Mouse (Mus musculus): ENCODE results near the gene Gm26897. TPM values are rescaled to one million over a fixed set of nuclear protein-coding genes. Genes with fewer than 3 reads are reported as not detected.

Gm26897 gene
- polyA plus RNA-seq (2016; fragmentation: Nextera tagmentation; extraction: Ambion mirVana) = not detected in 2 replicates

DNA sequence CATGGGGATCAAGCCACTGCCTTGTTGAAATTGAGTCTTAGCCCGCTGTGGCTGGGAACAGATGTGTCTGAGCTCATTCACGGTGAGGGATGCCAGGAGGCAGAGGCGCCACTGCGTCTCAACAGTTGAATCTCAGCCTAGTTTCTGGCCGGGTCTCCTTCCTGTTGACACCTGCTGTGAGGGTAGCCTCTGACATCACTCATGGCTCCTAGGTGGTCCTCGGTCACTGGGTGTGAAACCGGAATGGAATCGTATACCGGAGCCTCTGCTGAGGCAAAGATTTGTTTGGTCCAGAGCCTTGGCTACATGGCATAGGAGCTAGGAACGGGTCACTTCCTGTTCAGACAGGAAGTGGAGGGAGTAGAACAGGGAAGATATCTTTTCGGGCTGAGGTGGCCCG lies at the start of gene Gm26897:
Gm26897 (plus strand) TSS at position 74 of the 400 bp plus-strand sequence.
- DNase-seq (ENCODE audit: extremely low spot score, low spot score) = no peak
- no peak within 1 kb of the TSS for H3K27ac ChIP-seq
- 90% methylated on average over 12 of the region's 12 CpGs for WGBS
- H3K4me1 ChIP-seq = peaks cover 14% of the 10 kb centered on the region
- H3K36me3 ChIP-seq (replicated peaks) = no peaks in the 10 kb centered on the region
- no peak within 1 kb of the TSS for H3K4me3 ChIP-seq
- peaks cover 2% of the 10 kb centered on the region; the same call in 1 of the 2 replicates for H3K9me3 ChIP-seq
- peaks cover 18% of the 10 kb centered on the region for H3K27me3 ChIP-seq (ENCODE audit: poor library complexity, severe bottlenecking)

DNA sequence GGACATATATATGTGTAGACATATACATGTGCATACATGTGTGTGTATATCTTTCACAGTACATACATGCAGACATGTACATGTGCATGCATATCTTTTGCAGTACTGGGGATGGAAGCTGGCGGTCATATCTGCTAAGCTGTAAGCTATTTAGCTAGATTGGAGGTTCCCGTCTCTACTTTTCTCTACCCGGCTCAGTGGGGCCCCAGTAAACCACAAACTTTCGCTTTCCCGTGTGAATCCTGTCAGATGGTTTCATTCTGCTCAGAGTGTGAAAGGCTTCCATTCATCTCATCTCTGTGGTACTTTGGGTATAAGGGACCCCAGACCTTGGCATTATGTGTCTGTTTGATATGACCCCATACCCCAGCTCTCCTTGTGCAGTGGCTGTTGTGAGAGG lies 46.4 kb upstream of the Gm26897 start:
- Histone ChIP-seq H3K27me3 (ENCODE audit: poor library complexity, severe bottlenecking) (peaks cover 16% of the 10 kb centered on the region), H3K4me1 (peaks cover 18% of the 10 kb centered on the region), H3K9me3 (no peaks in the 10 kb centered on the region), H3K27ac (no peak overlapping the region), H3K4me3 (no peak overlapping the region), H3K36me3 (replicated peaks) (no peaks in the 10 kb centered on the region)
- DNase-seq (ENCODE audit: extremely low spot score, low spot score) = no peak
- WGBS = 93% methylated on average over 5 of the region's 5 CpGs

DNA sequence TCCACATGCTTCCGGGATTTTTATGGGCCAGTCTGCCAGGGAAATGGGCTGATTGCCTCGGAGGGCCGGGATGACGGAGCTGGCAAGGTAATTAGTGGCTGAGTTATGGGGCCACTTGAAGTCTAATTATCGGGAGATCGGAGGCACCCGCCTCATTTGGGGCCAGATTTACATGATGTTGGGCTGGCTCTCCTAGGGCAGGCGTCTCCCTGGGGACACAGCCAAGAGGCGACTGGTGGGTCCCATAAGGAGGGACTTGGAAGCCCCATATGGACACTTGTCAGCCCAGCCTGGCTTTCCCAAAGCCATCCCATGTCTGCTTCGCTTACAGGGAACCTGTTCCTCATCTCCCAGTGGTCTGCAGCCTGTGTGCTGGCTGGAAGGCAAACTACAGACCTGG lies 45.1 kb upstream of the Gm26897 start:
- H3K9me3 ChIP-seq = no peaks in the 10 kb centered on the region
- H3K4me1 ChIP-seq = peaks cover 21% of the 10 kb centered on the region
- WGBS = 81% methylated on average over 10 of the region's 10 CpGs
- H3K4me3 ChIP-seq = no peak overlapping the region
- no peak for DNase-seq (ENCODE audit: extremely low spot score, low spot score)
- no peak overlapping the region for H3K27ac ChIP-seq
- H3K36me3 ChIP-seq (replicated peaks) = no peaks in the 10 kb centered on the region
- peaks cover 15% of the 10 kb centered on the region; the same call in 1 of the 2 replicates for H3K27me3 ChIP-seq (ENCODE audit: poor library complexity, severe bottlenecking)

DNA sequence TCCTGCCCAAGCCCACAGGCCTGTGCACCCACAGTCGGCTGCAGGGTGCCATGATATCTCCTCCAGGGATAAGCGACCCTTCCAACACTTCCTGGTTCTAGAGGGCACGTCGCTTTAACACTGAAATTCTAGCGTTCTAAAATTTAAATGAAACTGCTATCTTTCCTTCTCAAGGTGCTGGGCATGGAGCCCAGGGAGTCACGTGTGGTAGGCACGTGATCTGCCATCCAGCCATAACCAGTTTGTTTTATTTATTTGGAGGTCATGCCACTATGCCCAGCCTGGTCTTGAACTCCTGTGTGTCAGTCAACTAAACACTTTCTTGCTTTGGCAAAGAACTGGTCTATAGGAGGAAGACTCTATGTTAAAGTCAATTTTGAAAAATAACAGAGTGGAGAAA lies 35.7 kb upstream of the Gm26897 start:
- WGBS = 87% methylated on average over 7 of the region's 7 CpGs
- Histone ChIP-seq H3K27me3 (ENCODE audit: poor library complexity, severe bottlenecking) (peaks cover 35% of the 10 kb centered on the region), H3K4me1 (peaks cover 58% of the 10 kb centered on the region), H3K36me3 (replicated peaks) (no peaks in the 10 kb centered on the region), H3K27ac (no peak overlapping the region), H3K9me3 (no peaks in the 10 kb centered on the region), H3K4me3 (no peak overlapping the region)
- DNase-seq (ENCODE audit: extremely low spot score, low spot score) = no peak

DNA sequence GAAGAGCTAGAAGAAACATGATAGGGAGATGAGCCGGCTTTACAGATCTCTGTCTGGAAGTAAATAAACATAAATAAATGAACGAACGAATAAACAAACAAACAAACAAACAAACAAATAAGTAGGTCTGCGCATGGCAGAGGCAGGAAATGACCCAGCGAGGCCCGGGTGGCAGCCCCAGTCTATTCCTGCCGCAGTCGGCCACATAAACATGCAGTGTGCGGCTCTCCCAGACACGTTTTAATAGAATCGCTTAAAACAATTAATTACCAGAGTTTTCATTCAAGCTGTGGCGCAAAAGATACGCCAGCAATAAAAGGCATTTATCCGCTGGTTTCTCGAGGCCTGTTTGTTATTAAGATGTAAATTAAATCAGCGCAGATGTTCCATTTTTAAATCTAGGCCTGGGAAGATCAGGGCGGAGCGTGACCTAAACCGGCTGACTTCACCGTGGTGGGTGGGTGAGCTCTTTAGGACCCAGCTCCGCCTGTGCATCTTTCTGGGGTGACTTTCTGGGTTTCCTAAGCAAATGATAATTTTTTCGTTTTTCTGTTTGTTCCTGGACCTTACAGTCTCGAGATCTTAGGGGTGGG lies 33.9 kb upstream of the Gm26897 start:
- peaks cover 30% of the 10 kb centered on the region for H3K27me3 ChIP-seq (ENCODE audit: poor library complexity, severe bottlenecking)
- H3K9me3 ChIP-seq = no peaks in the 10 kb centered on the region
- no peaks in the 10 kb centered on the region for H3K36me3 ChIP-seq (replicated peaks)
- no peak for DNase-seq (ENCODE audit: extremely low spot score, low spot score)
- H3K4me1 ChIP-seq = peaks cover 51% of the 10 kb centered on the region
- peak overlapping the region; percentile 22; the same call in 1 of the 2 replicates for H3K27ac ChIP-seq
- H3K4me3 ChIP-seq = no peak overlapping the region
- 73% methylated on average over 23 of the region's 23 CpGs for WGBS

DNA sequence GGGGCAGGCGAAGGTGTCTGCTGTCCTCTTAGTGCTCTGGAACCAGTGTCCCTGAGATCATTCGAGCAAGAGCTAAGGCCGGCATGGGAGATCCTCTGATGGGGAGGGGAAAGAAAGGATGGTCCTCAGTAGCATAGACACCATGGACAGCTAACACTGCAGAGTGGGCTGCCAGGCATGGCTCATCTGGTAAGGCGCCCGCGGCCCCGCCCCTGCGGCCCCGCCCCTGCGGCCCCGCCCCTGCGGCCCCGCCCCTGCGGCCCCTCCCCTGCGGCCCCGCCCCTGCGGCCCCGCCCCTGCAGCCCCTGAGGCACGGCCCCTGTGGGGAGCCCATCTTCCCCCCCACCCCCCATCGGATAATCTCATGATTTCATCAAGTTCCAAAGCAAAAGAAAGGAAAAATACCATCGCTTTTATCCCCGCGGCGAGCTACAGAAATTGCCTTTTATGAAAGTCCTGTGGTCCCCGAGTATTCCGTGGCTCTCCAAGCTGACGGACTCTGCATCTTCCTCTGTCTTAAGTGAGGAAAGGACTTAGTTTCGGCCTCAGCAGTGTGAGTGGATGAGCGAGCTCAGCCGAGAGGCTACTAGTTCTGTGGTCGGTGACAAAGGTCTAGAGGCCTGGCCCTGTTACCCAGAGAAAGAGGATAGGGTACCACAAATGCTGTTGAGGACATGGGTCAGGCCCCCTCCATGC lies 31.9 kb upstream of the Gm26897 start:
- Histone ChIP-seq H3K27ac (peak overlapping the region; percentile 69), H3K9me3 (no peaks in the 10 kb centered on the region), H3K36me3 (replicated peaks) (no peaks in the 10 kb centered on the region), H3K4me1 (peaks cover 46% of the 10 kb centered on the region), H3K4me3 (peak overlapping the region; percentile 46), H3K27me3 (ENCODE audit: poor library complexity, severe bottlenecking) (peaks cover 47% of the 10 kb centered on the region)
- whole genome bisulfite sequencing = 3% methylated on average over 27 of the region's 31 CpGs
- peak; percentile 38 for DNase-seq (ENCODE audit: extremely low spot score, low spot score)

DNA sequence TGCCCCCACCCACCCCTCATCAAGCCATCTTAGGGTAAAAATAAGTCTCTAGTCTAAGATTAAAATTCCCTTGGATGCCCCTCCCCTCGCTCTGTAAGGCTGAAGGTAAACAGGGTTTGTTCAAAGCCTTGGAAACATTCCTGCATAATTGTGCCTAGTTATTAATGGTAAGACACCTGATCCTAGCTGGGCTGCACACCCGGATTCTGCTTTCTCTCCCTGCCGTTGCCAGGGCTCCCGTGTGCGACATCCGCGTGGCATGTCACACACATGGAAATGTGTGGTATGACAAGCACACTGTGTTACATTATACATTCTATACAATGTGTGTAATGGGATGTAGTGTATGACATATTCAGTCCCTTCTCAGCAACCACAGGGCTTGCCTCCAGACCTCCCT lies 30.1 kb upstream of the Gm26897 start:
- DNase-seq (ENCODE audit: extremely low spot score, low spot score) = no peak

DNA sequence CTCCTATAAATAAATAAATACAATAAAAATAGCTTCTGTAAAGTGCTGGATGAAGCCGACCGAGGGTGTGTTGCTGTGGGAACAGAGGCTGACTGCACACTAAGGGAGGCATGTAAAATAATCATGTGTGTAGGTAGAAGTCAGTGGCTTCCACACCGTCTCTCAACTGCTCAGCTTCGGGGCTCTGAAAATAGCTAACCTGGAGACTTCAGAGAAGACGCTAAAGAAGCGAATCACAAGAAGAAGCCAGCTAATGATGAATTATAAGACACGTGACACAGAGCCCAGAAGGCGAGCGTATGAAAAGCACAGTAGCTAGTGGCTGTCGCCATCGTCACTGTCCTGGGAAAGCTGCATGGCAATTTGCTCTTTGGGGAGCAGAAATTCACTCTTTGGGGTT lies 29.4 kb upstream of the Gm26897 start:
- no peak for DNase-seq (ENCODE audit: extremely low spot score, low spot score)
- H3K4me1 ChIP-seq = peaks cover 56% of the 10 kb centered on the region
- H3K4me3 ChIP-seq = no peak overlapping the region
- H3K36me3 ChIP-seq (replicated peaks) = no peaks in the 10 kb centered on the region
- H3K27ac ChIP-seq = no peak overlapping the region
- H3K27me3 ChIP-seq (ENCODE audit: poor library complexity, severe bottlenecking) = peaks cover 65% of the 10 kb centered on the region
- WGBS = 91% methylated on average over 11 of the region's 11 CpGs
- no peaks in the 10 kb centered on the region for H3K9me3 ChIP-seq

More for the DNA sequence above, 30.1 kb upstream of the Gm26897 start:
- H3K4me3 ChIP-seq = no peak overlapping the region
- no peak overlapping the region for H3K27ac ChIP-seq
- peaks cover 59% of the 10 kb centered on the region for H3K27me3 ChIP-seq (ENCODE audit: poor library complexity, severe bottlenecking)
- H3K4me1 ChIP-seq = peaks cover 51% of the 10 kb centered on the region
- WGBS = 84% methylated on average over 7 of the region's 7 CpGs
- no peaks in the 10 kb centered on the region for H3K9me3 ChIP-seq
- H3K36me3 ChIP-seq (replicated peaks) = no peaks in the 10 kb centered on the region

DNA sequence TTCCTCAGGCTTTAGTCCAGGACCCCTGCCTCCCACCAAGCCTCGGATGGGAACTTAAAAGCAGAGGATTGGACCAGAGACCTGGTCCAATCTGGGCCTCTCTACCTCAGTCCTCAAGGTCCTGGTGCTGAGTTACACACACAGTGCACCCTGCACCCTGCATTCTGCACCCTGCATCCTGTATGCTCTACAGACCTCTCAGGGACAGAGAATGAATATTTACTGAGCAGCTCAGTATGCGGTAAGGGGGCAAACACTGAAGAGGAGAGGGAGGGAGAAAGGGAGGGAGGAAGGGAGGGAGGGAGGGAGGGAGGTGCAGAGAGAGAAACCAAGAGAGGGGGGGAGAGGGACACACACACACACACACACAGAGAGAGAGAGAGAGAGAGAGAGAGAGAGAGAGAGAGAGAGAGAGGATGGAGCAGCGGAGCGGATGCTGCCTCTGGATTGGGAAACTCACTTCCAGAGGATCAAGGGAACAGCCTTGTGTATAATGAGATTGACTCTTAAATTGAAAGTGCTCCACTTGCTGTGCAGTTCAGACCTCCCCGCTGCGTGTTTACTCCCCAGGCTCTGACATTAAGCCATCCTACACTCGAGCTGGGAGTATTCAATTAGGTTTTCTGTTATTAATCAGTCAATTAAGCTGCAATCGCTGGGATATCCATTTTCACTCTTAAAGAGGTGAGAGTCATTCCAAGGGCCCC lies 24.4 kb upstream of the Gm26897 start:
- no peak for DNase-seq (ENCODE audit: extremely low spot score, low spot score)
- Histone ChIP-seq H3K4me1 (peaks cover 19% of the 10 kb centered on the region), H3K36me3 (replicated peaks) (no peaks in the 10 kb centered on the region), H3K9me3 (peaks cover 18% of the 10 kb centered on the region), H3K4me3 (no peak overlapping the region), H3K27ac (peak overlapping the region; percentile 51; the same call in 1 of the 2 replicates), H3K27me3 (ENCODE audit: poor library complexity, severe bottlenecking) (peaks cover 54% of the 10 kb centered on the region)
- 29% methylated on average over 8 of the region's 8 CpGs for WGBS

DNA sequence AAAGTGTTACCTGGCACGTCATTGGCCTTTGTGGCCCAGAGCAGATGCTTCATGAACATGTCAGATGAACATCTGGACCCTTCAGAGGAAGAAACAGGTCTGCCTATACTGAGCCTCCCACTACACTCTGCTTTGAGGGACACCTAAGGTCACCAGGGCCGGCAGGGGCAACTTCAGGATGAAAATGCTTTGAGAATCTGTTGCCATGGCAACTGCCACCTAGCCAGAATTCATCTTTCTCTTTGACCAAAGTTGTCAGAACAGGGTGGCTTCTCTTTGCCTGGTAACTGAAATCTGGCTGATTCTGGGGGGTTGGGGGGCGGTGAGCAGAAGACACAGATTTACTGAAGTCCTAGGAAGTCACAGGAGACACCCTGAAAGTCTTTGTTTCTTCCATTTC lies 14.7 kb upstream of the Gm26897 start:
- Histone ChIP-seq H3K27me3 (ENCODE audit: poor library complexity, severe bottlenecking) (peaks cover 28% of the 10 kb centered on the region; the same call in 1 of the 2 replicates), H3K36me3 (replicated peaks) (no peaks in the 10 kb centered on the region), H3K4me3 (no peak overlapping the region), H3K27ac (peak overlapping the region; percentile 12; the same call in 1 of the 2 replicates), H3K4me1 (peaks cover 25% of the 10 kb centered on the region), H3K9me3 (no peaks in the 10 kb centered on the region)
- DNase-seq (ENCODE audit: extremely low spot score, low spot score) = no peak
- 66% methylated on average over 3 of the region's 3 CpGs for WGBS

DNA sequence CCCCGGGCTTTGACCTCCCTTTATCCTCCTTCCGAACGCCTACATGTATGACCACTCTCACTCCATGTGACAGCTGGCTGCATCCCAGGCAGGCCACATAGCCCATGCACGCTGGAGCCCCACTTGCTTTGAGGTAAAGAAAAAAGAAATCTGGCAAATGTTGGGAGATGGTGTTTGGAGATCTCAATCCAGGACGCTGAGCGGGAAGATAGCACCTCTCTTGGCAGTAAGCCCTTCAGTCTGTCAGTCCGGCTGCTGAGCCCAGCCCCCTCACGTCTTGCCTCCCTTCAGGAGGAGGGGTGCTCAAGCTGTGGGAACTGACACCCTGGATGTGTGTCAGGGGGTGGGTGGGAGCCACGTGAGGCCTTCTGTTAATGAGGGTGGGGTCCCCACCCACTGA lies 13.0 kb upstream of the Gm26897 start:
- no peak for DNase-seq (ENCODE audit: extremely low spot score, low spot score)
- H3K27ac ChIP-seq = peak overlapping the region; percentile 36; the same call in 1 of the 2 replicates
- H3K27me3 ChIP-seq (ENCODE audit: poor library complexity, severe bottlenecking) = peaks cover 34% of the 10 kb centered on the region

DNA sequence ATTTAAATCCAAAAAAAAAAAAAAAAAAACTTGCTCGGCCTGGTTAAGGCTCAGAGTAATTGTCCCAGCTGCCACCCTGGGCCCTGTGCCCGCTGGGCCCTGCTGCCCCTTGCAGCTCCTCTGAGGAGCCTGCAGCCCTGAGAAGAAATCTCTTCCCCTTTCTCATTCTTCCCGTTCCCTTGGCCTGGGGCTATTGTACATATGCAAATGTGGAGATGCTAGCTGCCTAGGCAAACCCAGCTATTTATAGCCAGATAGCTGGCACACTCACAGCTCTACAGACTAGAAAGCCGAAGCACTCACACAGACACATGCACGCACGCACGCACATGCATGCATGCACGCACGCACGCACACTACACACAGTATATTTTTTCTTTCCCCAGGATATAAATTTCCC lies 9.0 kb upstream of the Gm26897 start:
- Histone ChIP-seq H3K4me3 (no peak overlapping the region), H3K36me3 (replicated peaks) (no peaks in the 10 kb centered on the region), H3K27ac (peak overlapping the region; percentile 56), H3K4me1 (peaks cover 35% of the 10 kb centered on the region), H3K27me3 (ENCODE audit: poor library complexity, severe bottlenecking) (peaks cover 40% of the 10 kb centered on the region), H3K9me3 (peaks cover 4% of the 10 kb centered on the region; the same call in 1 of the 2 replicates)
- no peak for DNase-seq (ENCODE audit: extremely low spot score, low spot score)
- 67% methylated on average over 10 of the region's 10 CpGs for WGBS

More for the DNA sequence above, 13.0 kb upstream of the Gm26897 start:
- no peaks in the 10 kb centered on the region for H3K9me3 ChIP-seq
- 88% methylated on average over 9 of the region's 9 CpGs for WGBS
- peaks cover 42% of the 10 kb centered on the region for H3K4me1 ChIP-seq
- H3K4me3 ChIP-seq = no peak overlapping the region
- H3K36me3 ChIP-seq (replicated peaks) = no peaks in the 10 kb centered on the region
